Mouse (Mus musculus) heart, embryonic 16.5 days (tissue): ENCODE measurements around the gene Rnasek. TPM values are rescaled to one million over a fixed set of nuclear protein-coding genes. Genes with fewer than 3 reads are reported as not detected.

Source experiments
- ATAC-seq: fragments of 200-750 bp; cut with Nextera tagmentation; replicated peaks from 2 replicates; pipeline ENCODE4 v1.8.0; 2017; ENCODE audit warnings: moderate number of reproducible peaks; ENCODE audit not compliant: insufficient read depth, low FRiP score; ENCODE audit errors: extremely low read depth
- H3K27ac ChIP-seq: fragments of 300-500 bp; sonication (generic); 2 replicates; pipeline ENCODE4 v1.5.1; 2014; ENCODE audit warnings: mild to moderate bottlenecking, low read length, control low read depth, moderate library complexity
- H3K27me3 ChIP-seq: fragments of 300-500 bp; sonication (generic); 2 replicates; pipeline ENCODE4 v1.6.1; 2014; ENCODE audit warnings: low read length, mixed read lengths; ENCODE audit not compliant: control insufficient read depth, insufficient read depth
- H3K36me3 ChIP-seq: fragments of 300-500 bp; sonication (generic); 2 replicates; pipeline ENCODE4 v1.6.1; 2014; ENCODE audit not compliant: control insufficient read depth, insufficient read depth
- H3K4me1 ChIP-seq: fragments of 300-500 bp; sonication (generic); 2 replicates; pipeline ENCODE4 v1.6.1; 2014; ENCODE audit warnings: low read length, mixed read lengths; ENCODE audit not compliant: control insufficient read depth, insufficient read depth
- H3K4me2 ChIP-seq: fragments of 300-500 bp; sonication (generic); 2 replicates; pipeline ENCODE4 v1.6.1; 2014; ENCODE audit warnings: low read depth, mild to moderate bottlenecking, control low read depth, low read length
- H3K4me3 ChIP-seq: fragments of 300-500 bp; sonication (generic); 2 replicates; pipeline ENCODE4 v1.5.1; 2014; ENCODE audit warnings: mild to moderate bottlenecking, control low read depth, low read length
- H3K9ac ChIP-seq: fragments of 300-500 bp; sonication (generic); 2 replicates; pipeline ENCODE4 v1.6.1; 2014; ENCODE audit warnings: low read length, control low read depth
- H3K9me3 ChIP-seq: fragments of 300-500 bp; sonication (generic); replicated peaks from 2 replicates; pipeline ENCODE4 v1.6.1; 2016; ENCODE audit warnings: low read length; ENCODE audit not compliant: control insufficient read depth
- WGBS: fragments of 180-500 bp; shearing (Covaris S2); extraction: QIAGEN DNeasy Blood & Tissue Kit; methylation state at CpG from one replicate; pipeline ENCODE4 v1.1.7; 2014; 5-methylcytosine and 5-hydroxymethylcytosine counted together
- polyA plus RNA-seq: library from polyadenylated mRNA; unstranded; fragments of >200 nt; fragmentation: Nextera tagmentation; extraction: Ambion mirVana; gene quantifications from 2 replicates; pipeline ENCODE4 v1.2.1, GENCODE M21; 2015

Rnasek gene
- polyA plus RNA-seq, 1 experiment from 2014 or later = 218 TPM

- no peak overlapping the region for H3K4me3 ChIP-seq
- no peak overlapping the region for H3K27ac ChIP-seq
- H3K27me3 ChIP-seq = peaks cover 5% of the 10 kb centered on the region
- H3K9ac ChIP-seq = no peak overlapping the region
- H3K4me1 ChIP-seq = no peaks in the 10 kb centered on the region
- no peak overlapping the region for H3K4me2 ChIP-seq
- 55% methylated on average over 7 of the region's 7 CpGs for WGBS
- no peaks in the 10 kb centered on the region for H3K9me3 ChIP-seq
- no peaks in the 10 kb centered on the region for H3K36me3 ChIP-seq
- ATAC-seq = no peak
Observed at GRCm38 (mm10) chr11:70207283-70207682, 32.4 kb downstream of the Rnasek start.

GRCm38 (mm10) chr11:70206801-70207200, 32.8 kb downstream of the Rnasek start:
- no peak for ATAC-seq

GRCm38 (mm10) chr11:70201691-70202090, 38.0 kb downstream of the Rnasek start:
- H3K4me1 ChIP-seq = no peaks in the 10 kb centered on the region
- 37% methylated on average over 5 of the region's 5 CpGs for WGBS
- H3K9me3 ChIP-seq = no peaks in the 10 kb centered on the region
- no peak overlapping the region for H3K4me2 ChIP-seq
- H3K4me3 ChIP-seq = no peak overlapping the region
- ATAC-seq = no peak
- H3K27ac ChIP-seq = no peak overlapping the region
- no peaks in the 10 kb centered on the region for H3K36me3 ChIP-seq
- no peaks in the 10 kb centered on the region for H3K27me3 ChIP-seq
- H3K9ac ChIP-seq = no peak overlapping the region

More at GRCm38 (mm10) chr11:70206801-70207200, 32.8 kb downstream of the Rnasek start:
- Histone ChIP-seq H3K36me3 (no peaks in the 10 kb centered on the region), H3K9ac (no peak overlapping the region), H3K27ac (no peak overlapping the region), H3K4me3 (no peak overlapping the region), H3K4me1 (no peaks in the 10 kb centered on the region), H3K27me3 (peaks cover 2% of the 10 kb centered on the region; the same call in 1 of the 2 replicates), H3K4me2 (no peak overlapping the region), H3K9me3 (no peaks in the 10 kb centered on the region)
- 45% methylated on average over 2 of the region's 2 CpGs for WGBS

GRCm38 (mm10) chr11:70200036-70200608, 39.5 kb downstream of the Rnasek start:
- H3K4me1 ChIP-seq = no peaks in the 10 kb centered on the region
- ATAC-seq = no peak

GRCm38 (mm10) chr11:70199107-70199506, 40.5 kb downstream of the Rnasek start:
- no peak overlapping the region for H3K4me2 ChIP-seq
- H3K36me3 ChIP-seq = no peaks in the 10 kb centered on the region
- no peak overlapping the region for H3K27ac ChIP-seq
- 74% methylated on average over 8 of the region's 8 CpGs for WGBS
- no peaks in the 10 kb centered on the region for H3K27me3 ChIP-seq
- no peaks in the 10 kb centered on the region; the same call in 1 of the 2 replicates for H3K9me3 ChIP-seq
- ATAC-seq = no peak
- H3K4me3 ChIP-seq = no peak overlapping the region
- H3K4me1 ChIP-seq = no peaks in the 10 kb centered on the region
- no peak overlapping the region for H3K9ac ChIP-seq

More at GRCm38 (mm10) chr11:70200036-70200608, 39.5 kb downstream of the Rnasek start:
- Histone ChIP-seq H3K4me2 (no peak overlapping the region), H3K36me3 (no peaks in the 10 kb centered on the region), H3K27me3 (no peaks in the 10 kb centered on the region), H3K9me3 (no peaks in the 10 kb centered on the region; the same call in 1 of the 2 replicates), H3K27ac (no peak overlapping the region), H3K4me3 (no peak overlapping the region), H3K9ac (no peak overlapping the region)
- WGBS = 85% methylated on average over 5 of the region's 5 CpGs

GRCm38 (mm10) chr11:70198332-70198731, 41.3 kb downstream of the Rnasek start:
- Histone ChIP-seq H3K36me3 (no peaks in the 10 kb centered on the region), H3K4me1 (no peaks in the 10 kb centered on the region), H3K4me3 (no peak overlapping the region), H3K9ac (no peak overlapping the region), H3K4me2 (no peak overlapping the region), H3K27ac (no peak overlapping the region), H3K9me3 (no peaks in the 10 kb centered on the region; the same call in 1 of the 2 replicates), H3K27me3 (no peaks in the 10 kb centered on the region)
- 74% methylated on average over 3 of the region's 3 CpGs for WGBS
- ATAC-seq = no peak

GRCm38 (mm10) chr11:70193354-70194285, 46.0 kb downstream of the Rnasek start:
- no peak for ATAC-seq
- Histone ChIP-seq H3K9me3 (no peaks in the 10 kb centered on the region; the same call in 1 of the 2 replicates), H3K4me3 (no peak overlapping the region), H3K4me1 (no peaks in the 10 kb centered on the region), H3K4me2 (no peak overlapping the region), H3K9ac (no peak overlapping the region), H3K27ac (no peak overlapping the region), H3K27me3 (no peaks in the 10 kb centered on the region), H3K36me3 (no peaks in the 10 kb centered on the region)
- WGBS = 47% methylated on average over 11 of the region's 11 CpGs

- no peaks in the 10 kb centered on the region; the same call in 1 of the 2 replicates for H3K9me3 ChIP-seq
- no peak for ATAC-seq
- H3K4me1 ChIP-seq = no peaks in the 10 kb centered on the region
- no peaks in the 10 kb centered on the region for H3K27me3 ChIP-seq
- no peak overlapping the region for H3K4me2 ChIP-seq
- no peak overlapping the region for H3K9ac ChIP-seq
- no peaks in the 10 kb centered on the region for H3K36me3 ChIP-seq
- no peak overlapping the region for H3K4me3 ChIP-seq
- H3K27ac ChIP-seq = no peak overlapping the region
- WGBS = 71% methylated on average over 4 of the region's 4 CpGs
Observed at GRCm38 (mm10) chr11:70192157-70192556, 47.5 kb downstream of the Rnasek start.

- Histone ChIP-seq H3K4me3 (no peak overlapping the region), H3K4me2 (no peak overlapping the region), H3K27ac (no peak overlapping the region), H3K27me3 (no peaks in the 10 kb centered on the region), H3K4me1 (no peaks in the 10 kb centered on the region), H3K9ac (no peak overlapping the region), H3K9me3 (no peaks in the 10 kb centered on the region; the same call in 1 of the 2 replicates), H3K36me3 (no peaks in the 10 kb centered on the region)
- ATAC-seq = no peak
- 64% methylated on average over 6 of the region's 6 CpGs for WGBS
Observed at GRCm38 (mm10) chr11:70191188-70191587, 48.5 kb downstream of the Rnasek start.
